Mouse (Mus musculus) intestine, postnatal 0 days (tissue): Measurements from ENCODE around the gene Phf23. TPM values are rescaled to one million over a fixed set of nuclear protein-coding genes. Genes with fewer than 3 reads are reported as not detected.
A peak's percentile ranks its signal among the peaks of the same experiment; 100 is the strongest.

Experiments used
- ATAC-seq: fragments of 200-750 bp; cut with Nextera tagmentation; 2 replicates; pipeline ENCODE4 v1.8.0; 2017; ENCODE audit warnings: mild to moderate bottlenecking, moderate TSS enrichment, moderate library complexity
- H3K27ac ChIP-seq: fragments of 300-500 bp; sonication (generic); 2 replicates; pipeline ENCODE4 v1.5.1; 2014; ENCODE audit warnings: mild to moderate bottlenecking, low read depth, low read length, moderate library complexity
- H3K27me3 ChIP-seq: fragments of 300-500 bp; sonication (generic); replicated peaks from 2 replicates; pipeline ENCODE4 v1.6.1; 2014; ENCODE audit warnings: low read length, mixed read lengths; ENCODE audit not compliant: control insufficient read depth, insufficient read depth
- H3K36me3 ChIP-seq: fragments of 300-500 bp; sonication (generic); 2 replicates; pipeline ENCODE4 v1.6.1; 2014; ENCODE audit warnings: mild to moderate bottlenecking, moderate library complexity; ENCODE audit not compliant: control insufficient read depth, insufficient read depth
- H3K4me1 ChIP-seq: fragments of 300-500 bp; sonication (generic); replicated peaks from 2 replicates; pipeline ENCODE4 v1.6.1; 2014; ENCODE audit warnings: antibody characterized with exemption, low read length, mixed read lengths; ENCODE audit not compliant: control insufficient read depth, insufficient read depth
- H3K4me2 ChIP-seq: fragments of 300-500 bp; sonication (generic); replicated peaks from 2 replicates; pipeline ENCODE4 v1.6.1; 2014; ENCODE audit warnings: low read depth, mild to moderate bottlenecking, moderate library complexity
- H3K4me3 ChIP-seq: fragments of 300-500 bp; sonication (generic); 2 replicates; pipeline ENCODE4 v1.5.1; 2014; ENCODE audit warnings: low read depth, low read length
- H3K9ac ChIP-seq: fragments of 300-500 bp; sonication (generic); 2 replicates; pipeline ENCODE4 v1.6.1; 2014; ENCODE audit warnings: mild to moderate bottlenecking, low read depth, low read length
- H3K9me3 ChIP-seq: fragments of 300-500 bp; sonication (generic); 2 replicates; pipeline ENCODE4 v1.6.1; 2016; ENCODE audit warnings: mixed run types; ENCODE audit not compliant: control insufficient read depth
- CTCF ChIP-seq: sonication (generic); IDR thresholded peaks from 2 replicates; pipeline ENCODE4 v1.5.1; 2016; ENCODE audit warnings: low read depth, mild to moderate bottlenecking, control low read depth, antibody characterized with exemption, moderate library complexity
- WGBS: fragments of 180-500 bp; shearing (Covaris S2); extraction: QIAGEN DNeasy Blood & Tissue Kit; methylation state at CpG from one replicate; pipeline ENCODE4 v1.1.7; 2014; 5-methylcytosine and 5-hydroxymethylcytosine counted together
- polyA plus RNA-seq: library from polyadenylated mRNA; unstranded; fragments of >200 nt; fragmentation: Nextera tagmentation; extraction: Ambion mirVana; gene quantifications from 2 replicates; pipeline ENCODE4 v1.2.1, GENCODE M21; 2015

Phf23 gene
- polyA plus RNA-seq, 1 experiment from 2014 or later = 32.6 TPM

GRCm38 (mm10) chr11:70028401-70029129 lies 33.0 kb downstream of the Phf23 start:
- peaks cover 10% of the 10 kb centered on the region; the same call in 1 of the 2 replicates for H3K36me3 ChIP-seq
- WGBS = 23% methylated on average over 12 of the region's 12 CpGs
- no peak for TF ChIP-seq CTCF
- H3K27ac ChIP-seq = no peak overlapping the region; the same call in 1 of the 2 replicates
- no peak overlapping the region; the same call in 1 of the 2 replicates for H3K4me3 ChIP-seq
- H3K27me3 ChIP-seq = peaks cover 18% of the 10 kb centered on the region
- H3K4me1 ChIP-seq = peaks cover 8% of the 10 kb centered on the region
- no peaks in the 10 kb centered on the region for H3K9me3 ChIP-seq
- H3K4me2 ChIP-seq = peak overlapping the region; percentile 47
- no peak overlapping the region for H3K9ac ChIP-seq
- no peak for ATAC-seq

- ATAC-seq = peak; percentile 41; the same call in 1 of the 2 replicates
- Histone ChIP-seq H3K27ac (no peak overlapping the region; the same call in 1 of the 2 replicates), H3K9me3 (no peaks in the 10 kb centered on the region), H3K9ac (no peak overlapping the region), H3K27me3 (peaks cover 17% of the 10 kb centered on the region; the same call in 1 of the 2 replicates), H3K4me1 (peaks cover 5% of the 10 kb centered on the region), H3K4me3 (peak overlapping the region; percentile 11), H3K4me2 (peak overlapping the region; percentile 47), H3K36me3 (peaks cover 10% of the 10 kb centered on the region; the same call in 1 of the 2 replicates)
- WGBS = 2% methylated on average over 20 of the region's 20 CpGs
- no peak for TF ChIP-seq CTCF
Observed at GRCm38 (mm10) chr11:70029130-70029801, 33.7 kb downstream of the Phf23 start.

GRCm38 (mm10) chr11:70029829-70030550 lies 34.4 kb downstream of the Phf23 start:
- peaks cover 5% of the 10 kb centered on the region for H3K4me1 ChIP-seq
- WGBS = 41% methylated on average over 11 of the region's 11 CpGs
- no peak overlapping the region for H3K27ac ChIP-seq
- no peak overlapping the region for H3K4me3 ChIP-seq
- H3K9me3 ChIP-seq = no peaks in the 10 kb centered on the region
- ATAC-seq = no peak
- peaks cover 10% of the 10 kb centered on the region; the same call in 1 of the 2 replicates for H3K36me3 ChIP-seq
- no peak for TF ChIP-seq CTCF
- H3K9ac ChIP-seq = no peak overlapping the region
- peak overlapping the region; percentile 47 for H3K4me2 ChIP-seq
- peaks cover 12% of the 10 kb centered on the region; the same call in 1 of the 2 replicates for H3K27me3 ChIP-seq

GRCm38 (mm10) chr11:70030651-70031320 lies 35.2 kb downstream of the Phf23 start:
- no peak for TF ChIP-seq CTCF

GRCm38 (mm10) chr11:70031321-70031670 lies 35.7 kb downstream of the Phf23 start:
- WGBS = 97% methylated on average over 11 of the region's 11 CpGs
- Histone ChIP-seq H3K9me3 (no peaks in the 10 kb centered on the region), H3K36me3 (peaks cover 10% of the 10 kb centered on the region; the same call in 1 of the 2 replicates), H3K4me3 (no peak overlapping the region), H3K27ac (no peak overlapping the region), H3K9ac (no peak overlapping the region), H3K27me3 (peaks cover 8% of the 10 kb centered on the region; the same call in 1 of the 2 replicates), H3K4me1 (peaks cover 5% of the 10 kb centered on the region), H3K4me2 (no peak overlapping the region)
- TF ChIP-seq CTCF = no peak
- ATAC-seq = no peak

More at GRCm38 (mm10) chr11:70030651-70031320, 35.2 kb downstream of the Phf23 start:
- H3K36me3 ChIP-seq = peaks cover 10% of the 10 kb centered on the region; the same call in 1 of the 2 replicates
- no peak overlapping the region for H3K27ac ChIP-seq
- 96% methylated on average over 28 of the region's 28 CpGs for WGBS
- H3K9ac ChIP-seq = no peak overlapping the region
- no peak for ATAC-seq
- H3K9me3 ChIP-seq = no peaks in the 10 kb centered on the region
- no peak overlapping the region for H3K4me3 ChIP-seq
- H3K4me2 ChIP-seq = no peak overlapping the region
- H3K4me1 ChIP-seq = peaks cover 5% of the 10 kb centered on the region
- peaks cover 10% of the 10 kb centered on the region; the same call in 1 of the 2 replicates for H3K27me3 ChIP-seq
